Mouse (Mus musculus) skeletal muscle tissue, adult 2 months (tissue): ENCODE results near the gene Irs1.

Source experiments
- DNase-seq: peaks from one replicate; pipeline ENCODE4 v3.0.0-alpha.2; 2012; ENCODE audit warnings: low read depth, low spot score

Irs1 gene

DNA sequence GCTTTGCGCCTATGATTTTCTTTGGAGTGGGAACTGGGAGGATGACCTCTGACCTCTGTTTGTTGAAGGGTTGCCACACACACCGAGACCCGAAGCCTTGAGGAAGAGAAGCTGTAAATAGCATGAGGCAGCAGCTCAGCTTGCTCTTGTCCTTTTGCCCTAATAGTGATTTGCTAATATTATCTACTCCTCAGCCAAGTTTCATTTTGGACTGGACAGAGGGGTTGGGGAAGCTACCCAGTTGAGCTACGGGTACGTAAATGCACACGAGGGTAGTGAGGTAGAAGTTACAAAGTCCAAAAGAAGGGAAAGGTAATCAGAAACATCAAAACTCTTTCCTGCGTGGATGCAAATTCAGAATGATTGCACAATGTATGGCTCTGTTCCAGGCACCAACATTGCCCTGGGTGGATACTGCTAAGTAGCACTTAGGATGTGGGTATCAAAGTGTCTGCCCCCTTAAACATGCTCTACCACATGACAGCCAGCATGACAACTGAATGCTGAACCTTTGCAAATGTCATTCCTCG, 107.2 kb downstream of the Irs1 start:
- DNase-seq = no peak
